Mouse (Mus musculus) bone marrow, adult 2 months (tissue): Measurements from ENCODE around the gene Ifitm3.

Experiments
- CTCF ChIP-seq: fragments of 200-500 bp; IDR thresholded peaks from 2 replicates; pipeline ENCODE4 v1.5.1; 2011; ENCODE audit warnings: low read length, control low read depth; ENCODE audit not compliant: control insufficient read depth, insufficient read depth
- POLR2A ChIP-seq: fragments of 200-500 bp; IDR thresholded peaks from 2 replicates; pipeline ENCODE4 v1.6.1; 2011; ENCODE audit warnings: low read depth, mild to moderate bottlenecking, control low read depth, low read length, borderline replicate concordance; ENCODE audit not compliant: control insufficient read depth

GRCm38 (mm10) chr7:141010593-141010992, at the start of gene Ifitm3:
- no peak for TF ChIP-seq CTCF
- peak; percentile 58 for TF ChIP-seq POLR2A
